Mouse (Mus musculus): ENCODE data around the gene Arid5b.

Arid5b gene

GRCm38 (mm10) chr10:68231385-68232182, 47.0 kb downstream of the Arid5b start:
- DNase-seq, result no peak

GRCm38 (mm10) chr10:68230653-68231384, 47.7 kb downstream of the Arid5b start:
- no peak for DNase-seq

GRCm38 (mm10) chr10:68229640-68230565, 48.6 kb downstream of the Arid5b start:
- peak; percentile 38 to 62 for DNase-seq

- DNase-seq, result no peak
These were observed 55.9 kb downstream of the Arid5b start for GRCm38 (mm10) chr10:68222676-68223075.

GRCm38 (mm10) chr10:68222012-68222411, 56.5 kb downstream of the Arid5b start:
- no peak for DNase-seq

GRCm38 (mm10) chr10:68219327-68219726, 59.2 kb downstream of the Arid5b start:
- no peak for DNase-seq

- peak in 1 of 2 experiments; percentile 54 for DNase-seq
These were observed 59.9 kb downstream of the Arid5b start for GRCm38 (mm10) chr10:68218678-68219077.

GRCm38 (mm10) chr10:68214809-68215468, 63.6 kb downstream of the Arid5b start:
- peak in 1 of 2 experiments; percentile 46 for DNase-seq

- DNase-seq, result peak; percentile 74 to 82
These were observed 66.3 kb downstream of the Arid5b start for GRCm38 (mm10) chr10:68212061-68212915.

- peak; percentile 60 to 83 for DNase-seq
These were observed 67.0 kb downstream of the Arid5b start for GRCm38 (mm10) chr10:68211514-68211913.

- DNase-seq, result peak in 1 of 2 experiments; percentile 29
These were observed 68.4 kb downstream of the Arid5b start for GRCm38 (mm10) chr10:68210025-68210642.

- no peak for DNase-seq
These were observed 69.9 kb downstream of the Arid5b start for GRCm38 (mm10) chr10:68208670-68209065.

GRCm38 (mm10) chr10:68207803-68208669, 70.5 kb downstream of the Arid5b start:
- DNase-seq, result peak in 1 of 2 experiments; percentile 64

- no peak for DNase-seq
These were observed 74.1 kb downstream of the Arid5b start for GRCm38 (mm10) chr10:68204391-68204790.

GRCm38 (mm10) chr10:68203860-68204259, 74.7 kb downstream of the Arid5b start:
- no peak for DNase-seq

- DNase-seq, result no peak
These were observed 75.2 kb downstream of the Arid5b start for GRCm38 (mm10) chr10:68203322-68203721.

GRCm38 (mm10) chr10:68199440-68199839, 79.1 kb downstream of the Arid5b start:
- no peak for DNase-seq

GRCm38 (mm10) chr10:68196324-68196723, 82.2 kb downstream of the Arid5b start:
- no peak for DNase-seq

- DNase-seq, result no peak
These were observed 85.0 kb downstream of the Arid5b start for GRCm38 (mm10) chr10:68193561-68193960.

GRCm38 (mm10) chr10:68192824-68193255, 85.7 kb downstream of the Arid5b start:
- DNase-seq, result peak in 1 of 2 experiments; percentile 46
